Mouse (Mus musculus) C2C12 (cell line): ENCODE results near the gene Prkcz. TPM values are rescaled to one million over a fixed set of nuclear protein-coding genes. Genes with fewer than 3 reads are reported as not detected.

Experiments used
- H3K27me3 ChIP-seq: one replicate; pipeline ENCODE4 v1.6.1; 2011; ENCODE audit not compliant: control insufficient read depth, insufficient read depth, insufficient read length
- H3K36me3 ChIP-seq: one replicate; pipeline ENCODE4 v1.6.1; 2011; ENCODE audit not compliant: control insufficient read depth, insufficient read depth
- H3K4me3 ChIP-seq: one replicate; pipeline ENCODE4 v1.5.1; 2011; ENCODE audit warnings: mild to moderate bottlenecking, control low read depth; ENCODE audit not compliant: poor library complexity, insufficient read depth, severe bottlenecking
- H3K79me2 ChIP-seq: one replicate; pipeline ENCODE4 v1.6.1; 2011; ENCODE audit not compliant: control insufficient read depth, insufficient read depth
- H3K79me3 ChIP-seq: one replicate; pipeline ENCODE4 v1.6.1; 2011; ENCODE audit warnings: low read depth, control low read depth
- H3ac ChIP-seq: one replicate; pipeline ENCODE3; 2011; ENCODE audit warnings: low read depth; ENCODE audit not compliant: control insufficient read depth, insufficient read length
- CEBPB ChIP-seq: IDR thresholded peaks from one replicate; pipeline ENCODE4 v1.6.1; 2011; ENCODE audit warnings: low read depth, mild to moderate bottlenecking, control low read depth, moderate library complexity
- CTCF ChIP-seq: IDR thresholded peaks from one replicate; pipeline ENCODE4 v1.5.1; 2011; ENCODE audit not compliant: control insufficient read depth, insufficient read depth, insufficient read length
- FOSL1 ChIP-seq: IDR thresholded peaks from one replicate; pipeline ENCODE4 v1.8.0; 2011; ENCODE audit warnings: mild to moderate bottlenecking, low read length; ENCODE audit not compliant: poor library complexity, insufficient read depth, severe bottlenecking
- MAX ChIP-seq: IDR thresholded peaks from one replicate; pipeline ENCODE4 v1.6.1; 2011; ENCODE audit warnings: mild to moderate bottlenecking, control low read depth
- MYOD1 ChIP-seq: IDR thresholded peaks from one replicate; pipeline ENCODE4 v1.6.1; 2011; ENCODE audit warnings: low read depth; ENCODE audit not compliant: control insufficient read depth, insufficient read length
- MYOG ChIP-seq: IDR thresholded peaks from one replicate; pipeline ENCODE4 v1.6.1; 2011; ENCODE audit not compliant: control insufficient read depth, insufficient read length; ENCODE audit errors: extremely low read depth
- USF1 ChIP-seq: IDR thresholded peaks from one replicate; pipeline ENCODE4 v1.6.1; 2011; ENCODE audit warnings: low read depth, mild to moderate bottlenecking, control low read depth, moderate library complexity
- polyA plus RNA-seq: library from polyadenylated mRNA; unstranded; fragments of >200 nt; fragmentation: generic; extraction: Trizol; gene quantifications from one replicate; pipeline ENCODE4 v1.2.1, GENCODE M21; 2012; ENCODE audit warnings: missing spikeins

Prkcz gene
- polyA plus RNA-seq, 1 experiment: 0.06 TPM

DNA sequence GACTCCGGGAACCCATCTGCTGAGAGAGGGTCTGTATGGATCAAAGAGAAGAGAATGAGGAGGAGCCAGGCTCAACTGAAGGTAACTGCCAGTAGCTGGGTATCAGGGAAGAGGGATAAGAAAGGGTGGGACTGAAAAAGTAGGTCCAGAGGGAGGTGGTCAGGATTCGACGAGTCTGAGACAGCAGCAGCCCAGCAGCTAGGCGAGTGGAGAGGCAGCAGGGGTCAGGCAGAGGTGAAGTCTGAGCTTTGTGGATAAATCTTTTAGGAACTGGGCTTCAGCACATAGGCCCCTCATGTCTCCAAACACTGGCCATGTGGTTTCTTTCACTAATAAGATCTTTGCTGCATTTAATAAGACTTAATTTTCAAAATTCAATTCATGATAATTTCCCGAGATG is 86.7 kb downstream of the Prkcz start:
- TF ChIP-seq CTCF: no peak
- no peak for TF ChIP-seq CEBPB
- TF ChIP-seq MAX: no peak
- no peak for TF ChIP-seq FOSL1
- no peak for TF ChIP-seq MYOG
- no peak for TF ChIP-seq MYOD1
- no peak for TF ChIP-seq USF1
- no peak overlapping the region for H3K4me3 ChIP-seq
- no peaks in the 10 kb centered on the region for H3K79me3 ChIP-seq
- H3K36me3 ChIP-seq: no peaks in the 10 kb centered on the region
- no peak overlapping the region for H3ac ChIP-seq
- no peaks in the 10 kb centered on the region for H3K27me3 ChIP-seq
- no peaks in the 10 kb centered on the region for H3K79me2 ChIP-seq

DNA sequence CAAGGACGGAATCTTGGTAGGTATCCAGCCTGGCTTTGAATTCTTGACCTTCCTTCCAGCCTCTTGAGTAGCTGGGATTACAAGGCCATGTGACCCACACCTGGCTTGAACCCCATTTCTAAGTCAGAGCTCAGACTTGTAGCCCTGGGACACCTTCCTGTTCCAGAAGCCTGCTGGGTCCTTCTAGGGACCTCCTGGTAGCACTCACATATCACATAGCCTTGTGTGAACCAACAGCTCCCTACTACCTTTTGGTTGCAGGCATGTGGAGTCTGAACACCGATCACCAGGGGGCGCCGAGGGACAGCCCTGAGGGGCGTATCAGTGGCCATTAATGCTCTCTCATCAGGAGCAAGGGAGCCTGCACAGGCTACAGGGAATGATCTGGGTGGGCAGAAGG is 92.8 kb downstream of the Prkcz start:
- Histone ChIP-seq H3K36me3 (no peaks in the 10 kb centered on the region), H3K27me3 (no peaks in the 10 kb centered on the region), H3K79me3 (no peaks in the 10 kb centered on the region), H3K4me3 (no peak overlapping the region), H3ac (no peak overlapping the region), H3K79me2 (no peaks in the 10 kb centered on the region)
- peak; percentile 57 for TF ChIP-seq CTCF
- no peak for TF ChIP-seq CEBPB
- no peak for TF ChIP-seq MYOG
- TF ChIP-seq USF1: peak; percentile 73
- TF ChIP-seq MYOD1: no peak
- no peak for TF ChIP-seq FOSL1
- no peak for TF ChIP-seq MAX

DNA sequence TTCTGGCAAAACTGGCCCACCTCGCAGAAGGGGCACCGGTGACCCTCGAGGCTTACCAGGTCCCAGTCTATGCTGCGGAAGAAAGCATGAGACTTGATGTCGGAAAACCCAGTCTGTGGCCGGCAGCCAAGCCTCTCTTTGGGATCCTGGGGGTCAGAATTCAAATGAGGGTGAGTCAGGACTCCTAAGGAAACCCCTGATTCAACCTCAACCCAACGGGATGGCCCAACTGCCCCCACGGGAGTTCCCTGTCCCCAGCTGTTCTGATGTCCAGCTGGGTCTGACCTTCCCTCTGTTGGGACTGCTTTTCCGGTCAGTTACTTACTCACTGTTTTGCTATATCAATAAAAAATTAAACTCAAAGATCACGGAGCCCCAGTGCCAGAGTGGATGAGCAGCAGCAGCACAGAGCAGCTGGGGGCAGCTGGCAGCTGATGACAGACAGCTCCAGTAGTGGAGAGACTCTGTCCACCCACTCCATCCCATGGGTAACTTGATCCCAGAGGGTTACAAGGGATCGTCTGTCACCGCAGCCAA is 93.5 kb downstream of the Prkcz start:
- H3K79me2 ChIP-seq: no peaks in the 10 kb centered on the region
- H3K36me3 ChIP-seq: no peaks in the 10 kb centered on the region
- TF ChIP-seq MYOD1 (peak; percentile 94), MAX (peak; percentile 24), CTCF (no peak), FOSL1 (no peak), USF1 (no peak)
- H3K4me3 ChIP-seq: peak overlapping the region; percentile 11
- no peaks in the 10 kb centered on the region for H3K79me3 ChIP-seq
- H3ac ChIP-seq: no peak overlapping the region
- no peaks in the 10 kb centered on the region for H3K27me3 ChIP-seq

DNA sequence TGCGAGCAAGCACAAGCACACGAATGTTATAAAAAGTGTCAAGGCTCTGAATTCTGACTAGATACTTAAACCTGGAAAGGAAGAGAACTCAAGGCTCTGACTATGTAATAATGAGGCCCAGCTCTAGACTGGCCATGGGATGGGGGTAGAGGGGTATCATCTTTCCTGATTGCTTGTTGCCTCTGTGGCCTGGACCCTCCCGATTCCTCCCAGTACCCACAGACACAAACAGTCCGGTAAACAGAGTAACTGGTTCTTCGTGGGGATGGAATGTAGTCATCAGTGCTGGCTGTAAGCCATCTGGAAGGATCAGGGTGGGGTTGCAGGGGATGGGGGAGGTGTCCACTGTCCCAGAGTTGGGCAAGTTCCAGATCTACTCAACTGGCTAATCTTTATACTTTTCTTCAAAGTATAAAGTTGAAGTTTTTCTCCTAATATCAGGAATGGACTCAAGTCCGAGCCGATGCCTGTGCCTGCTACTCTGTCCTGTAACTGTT is 94.1 kb downstream of the Prkcz start:
- Histone ChIP-seq H3ac (no peak overlapping the region), H3K4me3 (no peak overlapping the region), H3K79me3 (no peaks in the 10 kb centered on the region), H3K36me3 (no peaks in the 10 kb centered on the region), H3K27me3 (no peaks in the 10 kb centered on the region), H3K79me2 (no peaks in the 10 kb centered on the region)
- TF ChIP-seq USF1 (no peak), FOSL1 (no peak), MAX (no peak), CEBPB (no peak), CTCF (no peak), MYOD1 (no peak), MYOG (no peak)

DNA sequence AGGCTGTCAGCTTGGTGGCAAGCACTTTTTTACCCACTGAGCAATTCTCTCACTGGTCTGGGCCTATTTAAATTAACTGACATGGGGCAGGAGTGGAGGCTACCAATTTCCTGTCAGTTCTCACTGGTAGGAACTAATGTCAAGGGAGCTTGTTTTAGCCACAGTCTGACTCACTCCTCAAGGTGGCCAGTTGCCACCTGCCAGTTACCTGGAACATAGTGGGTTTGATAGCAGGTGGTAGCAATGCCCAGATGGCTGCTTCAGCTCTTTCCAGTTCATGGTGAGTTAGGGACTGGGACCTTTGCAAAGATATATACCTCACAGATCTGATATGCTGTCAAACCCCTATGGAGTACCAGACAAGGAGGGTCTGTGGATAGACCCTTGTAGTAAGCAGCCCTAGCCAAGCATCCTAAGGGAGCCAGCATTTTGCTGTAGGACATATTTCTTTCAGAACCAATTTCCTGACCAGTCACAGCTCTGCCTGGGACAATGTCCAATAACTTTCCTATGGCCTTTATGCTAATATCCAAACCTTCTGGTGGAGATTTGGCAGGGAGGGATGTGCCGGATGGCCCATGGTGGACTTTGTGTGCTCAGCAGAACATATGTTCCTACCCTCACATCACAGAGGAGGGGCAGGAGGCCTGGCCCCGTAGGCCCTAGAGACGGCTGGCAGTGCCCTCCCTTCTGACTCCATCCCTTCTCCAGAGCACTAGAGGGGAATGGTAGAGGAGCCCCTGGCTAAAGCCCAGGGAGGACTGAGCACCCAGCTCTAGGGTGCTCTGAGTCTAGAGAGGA is 96.4 kb downstream of the Prkcz start:
- H3K36me3 ChIP-seq: no peaks in the 10 kb centered on the region
- H3K27me3 ChIP-seq: no peaks in the 10 kb centered on the region
- H3ac ChIP-seq: no peak overlapping the region
- H3K79me2 ChIP-seq: no peaks in the 10 kb centered on the region
- no peaks in the 10 kb centered on the region for H3K79me3 ChIP-seq
- TF ChIP-seq USF1 (no peak), CEBPB (no peak), MAX (no peak), MYOG (no peak), FOSL1 (no peak), CTCF (no peak), MYOD1 (no peak)
- no peak overlapping the region for H3K4me3 ChIP-seq

DNA sequence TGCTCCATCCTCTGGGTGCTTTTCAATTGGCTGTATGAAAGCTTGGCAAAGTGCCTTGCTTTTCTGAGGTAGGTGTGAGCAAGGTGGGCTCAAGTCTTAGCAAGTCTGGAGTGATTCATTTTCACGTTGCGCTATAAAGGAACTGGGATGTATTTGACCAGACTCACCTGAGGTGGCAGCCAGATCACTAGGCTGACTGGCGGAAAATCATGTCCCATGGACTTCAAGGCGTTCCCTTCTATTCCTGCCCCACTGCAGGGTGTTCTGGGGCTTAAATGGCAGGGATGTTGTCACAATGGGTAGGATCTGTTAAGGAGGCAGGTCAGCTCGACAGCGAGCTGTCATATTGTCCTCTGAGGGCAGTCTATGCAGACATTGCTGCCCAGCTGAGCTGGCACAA is 108.9 kb downstream of the Prkcz start:
- H3K27me3 ChIP-seq: no peaks in the 10 kb centered on the region
- no peak overlapping the region for H3ac ChIP-seq
- peaks cover 3% of the 10 kb centered on the region for H3K79me3 ChIP-seq
- H3K4me3 ChIP-seq: no peak overlapping the region
- H3K79me2 ChIP-seq: peaks cover 15% of the 10 kb centered on the region
- peaks cover 1% of the 10 kb centered on the region for H3K36me3 ChIP-seq
- TF ChIP-seq MYOG (no peak), CTCF (no peak), MAX (no peak), USF1 (no peak), MYOD1 (no peak), FOSL1 (no peak), CEBPB (no peak)
